Mouse (Mus musculus) heart, embryonic 12.5 days (tissue): ENCODE measurements at regions not wholly inside any gene's neighbourhood (a gene's known extent, or its start where the extent isn't known, plus 50 kb on each side); places are given as distances from the start of the nearest gene placed in this dataset.
A peak's percentile ranks its signal among the peaks of the same experiment; 100 is the strongest.

Source experiments
- ATAC-seq: fragments of 200-750 bp; cut with Nextera tagmentation; 2 replicates; pipeline ENCODE4 v1.8.0; 2017; ENCODE audit warnings: moderate TSS enrichment, moderate library complexity; ENCODE audit not compliant: insufficient number of reproducible peaks, low FRiP score
- H3K27ac ChIP-seq: fragments of 300-500 bp; sonication (generic); 2 replicates; pipeline ENCODE4 v1.5.1; 2016; ENCODE audit warnings: mild to moderate bottlenecking, moderate library complexity; ENCODE audit not compliant: poor library complexity, severe bottlenecking
- H3K27me3 ChIP-seq: fragments of 300-500 bp; sonication (generic); replicated peaks from 2 replicates; pipeline ENCODE4 v1.6.1; 2016; ENCODE audit warnings: mild to moderate bottlenecking, moderate library complexity
- H3K36me3 ChIP-seq: fragments of 300-500 bp; sonication (generic); 2 replicates; pipeline ENCODE4 v1.6.1; 2016; ENCODE audit warnings: mild to moderate bottlenecking, moderate library complexity
- H3K4me1 ChIP-seq: fragments of 300-500 bp; sonication (generic); replicated peaks from 2 replicates; pipeline ENCODE4 v1.6.1; 2016; ENCODE audit warnings: mild to moderate bottlenecking
- H3K4me2 ChIP-seq: fragments of 300-500 bp; sonication (generic); 2 replicates; pipeline ENCODE4 v1.6.1; 2016; ENCODE audit warnings: mild to moderate bottlenecking, moderate library complexity
- H3K4me3 ChIP-seq: fragments of 300-500 bp; sonication (generic); 2 replicates; pipeline ENCODE4 v1.5.1; 2016; ENCODE audit warnings: mild to moderate bottlenecking
- H3K9ac ChIP-seq: fragments of 300-500 bp; sonication (generic); 2 replicates; pipeline ENCODE4 v1.6.1; 2016; ENCODE audit warnings: mild to moderate bottlenecking, moderate library complexity
- H3K9me3 ChIP-seq: fragments of 300-500 bp; sonication (generic); replicated peaks from 2 replicates; pipeline ENCODE4 v1.6.1; 2016; ENCODE audit warnings: mild to moderate bottlenecking, moderate library complexity
- WGBS: fragments of 180-500 bp; shearing (Covaris S2); methylation state at CpG from one replicate; pipeline ENCODE4 v1.1.7; 2016; 5-methylcytosine and 5-hydroxymethylcytosine counted together

GRCm38 (mm10) chr1:121226466-121227232 is 105.7 kb downstream of the Insig2 start:
- H3K36me3 ChIP-seq: no peaks in the 10 kb centered on the region
- H3K4me3 ChIP-seq: no peak overlapping the region
- no peak overlapping the region for H3K27ac ChIP-seq
- 0 out of 2 replicates have a peak overlapping the region, but pooled peaks have one; percentile 15 for H3K4me2 ChIP-seq
- H3K9me3 ChIP-seq: no peaks in the 10 kb centered on the region
- H3K9ac ChIP-seq: no peak overlapping the region
- WGBS: 45% methylated on average over 15 of the region's 15 CpGs
- no peak for ATAC-seq
- no peaks in the 10 kb centered on the region for H3K4me1 ChIP-seq
- no peaks in the 10 kb centered on the region for H3K27me3 ChIP-seq

GRCm38 (mm10) chr1:121227233-121227594 is 105.2 kb downstream of the Insig2 start:
- Histone ChIP-seq H3K4me3 (no peak overlapping the region), H3K27me3 (no peaks in the 10 kb centered on the region), H3K9me3 (no peaks in the 10 kb centered on the region), H3K27ac (no peak overlapping the region), H3K36me3 (no peaks in the 10 kb centered on the region), H3K4me1 (no peaks in the 10 kb centered on the region), H3K9ac (no peak overlapping the region), H3K4me2 (no peak overlapping the region)
- WGBS: 75% methylated on average over 6 of the region's 6 CpGs
- no peak for ATAC-seq

GRCm38 (mm10) chr1:121243576-121243975 is 88.8 kb downstream of the Insig2 start:
- WGBS: 39% methylated on average over 6 of the region's 6 CpGs
- ATAC-seq: peak; percentile 25; the same call in 1 of the 2 replicates
- Histone ChIP-seq H3K36me3 (no peaks in the 10 kb centered on the region), H3K27me3 (no peaks in the 10 kb centered on the region), H3K4me1 (no peaks in the 10 kb centered on the region; the same call in 1 of the 2 replicates), H3K4me2 (no peak overlapping the region), H3K9ac (no peak overlapping the region), H3K4me3 (no peak overlapping the region), H3K9me3 (no peaks in the 10 kb centered on the region), H3K27ac (no peak overlapping the region)

GRCm38 (mm10) chr1:121247556-121247955 is 84.8 kb downstream of the Insig2 start:
- H3K9ac ChIP-seq: no peak overlapping the region
- no peaks in the 10 kb centered on the region; the same call in 1 of the 2 replicates for H3K4me1 ChIP-seq
- H3K27ac ChIP-seq: no peak overlapping the region
- H3K27me3 ChIP-seq: no peaks in the 10 kb centered on the region
- no peak overlapping the region for H3K4me3 ChIP-seq
- 54% methylated on average over 2 of the region's 2 CpGs for WGBS
- no peaks in the 10 kb centered on the region for H3K9me3 ChIP-seq
- H3K36me3 ChIP-seq: no peaks in the 10 kb centered on the region
- ATAC-seq: no peak
- no peak overlapping the region for H3K4me2 ChIP-seq

- Histone ChIP-seq H3K4me2 (no peak overlapping the region), H3K9me3 (no peaks in the 10 kb centered on the region), H3K27me3 (no peaks in the 10 kb centered on the region), H3K4me1 (no peaks in the 10 kb centered on the region), H3K36me3 (no peaks in the 10 kb centered on the region), H3K27ac (no peak overlapping the region), H3K4me3 (no peak overlapping the region), H3K9ac (no peak overlapping the region)
- 53% methylated on average over 1 of the region's 1 CpGs for WGBS
- ATAC-seq: no peak
Measured at GRCm38 (mm10) chr1:121249081-121249480, 83.3 kb downstream of the Insig2 start.

- Histone ChIP-seq H3K4me1 (no peaks in the 10 kb centered on the region), H3K36me3 (no peaks in the 10 kb centered on the region), H3K27me3 (no peaks in the 10 kb centered on the region), H3K9me3 (no peaks in the 10 kb centered on the region), H3K9ac (no peak overlapping the region), H3K27ac (no peak overlapping the region), H3K4me2 (no peak overlapping the region), H3K4me3 (no peak overlapping the region)
- whole genome bisulfite sequencing: 88% methylated on average over 4 of the region's 4 CpGs
- ATAC-seq: no peak
Measured at GRCm38 (mm10) chr1:121250686-121251085, 81.7 kb downstream of the Insig2 start.

- WGBS: 75% methylated on average over 7 of the region's 7 CpGs
- H3K36me3 ChIP-seq: no peaks in the 10 kb centered on the region
- no peak overlapping the region for H3K27ac ChIP-seq
- no peak overlapping the region for H3K4me3 ChIP-seq
- no peaks in the 10 kb centered on the region for H3K27me3 ChIP-seq
- H3K4me2 ChIP-seq: no peak overlapping the region
- ATAC-seq: no peak
- H3K4me1 ChIP-seq: no peaks in the 10 kb centered on the region
- no peak overlapping the region for H3K9ac ChIP-seq
- H3K9me3 ChIP-seq: no peaks in the 10 kb centered on the region
Measured at GRCm38 (mm10) chr1:121252056-121252455, 80.3 kb downstream of the Insig2 start.

GRCm38 (mm10) chr1:121254196-121254595 is 78.2 kb downstream of the Insig2 start:
- H3K27ac ChIP-seq: no peak overlapping the region
- no peaks in the 10 kb centered on the region for H3K9me3 ChIP-seq
- no peaks in the 10 kb centered on the region for H3K4me1 ChIP-seq
- no peak overlapping the region for H3K4me3 ChIP-seq
- H3K4me2 ChIP-seq: no peak overlapping the region
- H3K9ac ChIP-seq: no peak overlapping the region
- ATAC-seq: no peak
- no peaks in the 10 kb centered on the region for H3K36me3 ChIP-seq
- H3K27me3 ChIP-seq: no peaks in the 10 kb centered on the region
- WGBS: 70% methylated on average over 9 of the region's 9 CpGs
